Mouse (Mus musculus) kidney, embryonic 16.5 days (tissue): ENCODE measurements around the gene Ube2b. TPM values are rescaled to one million over a fixed set of nuclear protein-coding genes. Genes with fewer than 3 reads are reported as not detected.

ENCODE experiments used
- ATAC-seq: fragments of 200-750 bp; cut with Nextera tagmentation; 2 replicates; pipeline ENCODE4 v1.8.0; 2017; ENCODE audit warnings: moderate TSS enrichment; ENCODE audit not compliant: low FRiP score, low TSS enrichment
- H3K27ac ChIP-seq: fragments of 300-500 bp; sonication (generic); 2 replicates; pipeline ENCODE4 v1.5.1; 2014; ENCODE audit warnings: low read length
- H3K27me3 ChIP-seq: fragments of 300-500 bp; sonication (generic); 2 replicates; pipeline ENCODE4 v1.6.1; 2014; ENCODE audit warnings: low read length, control low read depth, mixed read lengths; ENCODE audit not compliant: insufficient read depth
- H3K36me3 ChIP-seq: fragments of 300-500 bp; sonication (generic); 2 replicates; pipeline ENCODE4 v1.6.1; 2014; ENCODE audit warnings: low read length, control low read depth, mixed read lengths; ENCODE audit not compliant: insufficient read depth
- H3K4me1 ChIP-seq: fragments of 300-500 bp; sonication (generic); 2 replicates; pipeline ENCODE4 v1.6.1; 2014; ENCODE audit warnings: low read length, control low read depth, mixed read lengths; ENCODE audit not compliant: insufficient read depth
- H3K4me2 ChIP-seq: fragments of 300-500 bp; sonication (generic); replicated peaks from 2 replicates; pipeline ENCODE4 v1.6.1; 2014; ENCODE audit warnings: low read depth, low read length
- H3K4me3 ChIP-seq: fragments of 300-500 bp; sonication (generic); 2 replicates; pipeline ENCODE4 v1.5.1; 2014; ENCODE audit warnings: mild to moderate bottlenecking, low read length
- H3K9ac ChIP-seq: fragments of 300-500 bp; sonication (generic); replicated peaks from 2 replicates; pipeline ENCODE4 v1.6.1; 2014; ENCODE audit warnings: low read length
- H3K9me3 ChIP-seq: fragments of 300-500 bp; sonication (generic); 2 replicates; pipeline ENCODE4 v1.6.1; 2016; ENCODE audit warnings: low read length, control low read depth
- WGBS: fragments of 180-500 bp; shearing (Covaris S2); extraction: QIAGEN DNeasy Blood & Tissue Kit; methylation state at CpG from one replicate; pipeline ENCODE4 v1.1.7; 2014; 5-methylcytosine and 5-hydroxymethylcytosine counted together
- polyA plus RNA-seq: library from polyadenylated mRNA; unstranded; fragments of >200 nt; fragmentation: Nextera tagmentation; extraction: Ambion mirVana; gene quantifications from 2 replicates; pipeline ENCODE4 v1.2.1, GENCODE M21; 2015

Ube2b gene
- polyA plus RNA-seq, 1 experiment from 2014 or later, result 220 TPM

DNA sequence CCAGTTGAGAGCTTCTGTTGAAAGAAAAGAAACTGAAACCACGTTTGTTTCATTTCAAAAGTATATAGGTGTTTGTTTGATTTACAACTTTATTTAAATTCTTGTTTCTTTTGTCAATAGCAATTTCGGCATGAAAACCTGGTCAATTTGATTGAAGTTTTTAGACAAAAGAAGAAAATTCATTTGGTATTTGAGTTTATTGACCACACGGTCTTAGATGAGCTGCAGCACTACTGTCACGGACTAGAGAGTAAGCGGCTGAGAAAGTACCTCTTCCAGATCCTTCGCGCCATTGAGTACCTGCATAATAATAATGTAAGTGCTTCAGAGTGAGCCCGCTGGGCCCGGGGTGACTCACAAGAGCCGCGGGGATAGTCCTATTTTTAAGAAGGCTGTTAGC is 10.4 kb upstream of the Ube2b start:
- H3K9ac ChIP-seq, result no peak overlapping the region
- peaks cover 3% of the 10 kb centered on the region; the same call in 1 of the 2 replicates for H3K36me3 ChIP-seq
- no peaks in the 10 kb centered on the region for H3K9me3 ChIP-seq
- WGBS, result 91% methylated on average over 11 of the region's 11 CpGs
- H3K4me1 ChIP-seq, result peaks cover under 1% of the 10 kb centered on the region; the same call in 1 of the 2 replicates
- H3K27me3 ChIP-seq, result no peaks in the 10 kb centered on the region
- H3K4me3 ChIP-seq, result no peak overlapping the region
- no peak overlapping the region for H3K4me2 ChIP-seq
- no peak overlapping the region for H3K27ac ChIP-seq
- ATAC-seq, result no peak

GRCm38 (mm10) chr11:52005586-52005985 is 5.0 kb upstream of the Ube2b start:
- ATAC-seq, result no peak
- 0 out of 2 replicates have a peak overlapping the region, but pooled peaks have one; percentile 6 for H3K9ac ChIP-seq
- 50% methylated on average over 2 of the region's 2 CpGs for WGBS
- H3K4me2 ChIP-seq, result no peak overlapping the region
- peaks cover 3% of the 10 kb centered on the region; the same call in 1 of the 2 replicates for H3K36me3 ChIP-seq
- H3K27ac ChIP-seq, result no peak overlapping the region
- no peaks in the 10 kb centered on the region for H3K9me3 ChIP-seq
- no peaks in the 10 kb centered on the region for H3K27me3 ChIP-seq
- H3K4me1 ChIP-seq, result peaks cover 23% of the 10 kb centered on the region
- no peak overlapping the region for H3K4me3 ChIP-seq

- under 1% methylated on average over 51 of the region's 51 CpGs for WGBS
- ATAC-seq, result peak; percentile 92
- H3K36me3 ChIP-seq, result peaks cover 1% of the 10 kb centered on the region; the same call in 1 of the 2 replicates
These were observed 3.4 kb upstream of the Ube2b start, which contains the start of gene Cdkl3 for GRCm38 (mm10) chr11:52003772-52004528. Gene Cdkl3, plus strand, starts transcription at chr11:52004221.

DNA sequence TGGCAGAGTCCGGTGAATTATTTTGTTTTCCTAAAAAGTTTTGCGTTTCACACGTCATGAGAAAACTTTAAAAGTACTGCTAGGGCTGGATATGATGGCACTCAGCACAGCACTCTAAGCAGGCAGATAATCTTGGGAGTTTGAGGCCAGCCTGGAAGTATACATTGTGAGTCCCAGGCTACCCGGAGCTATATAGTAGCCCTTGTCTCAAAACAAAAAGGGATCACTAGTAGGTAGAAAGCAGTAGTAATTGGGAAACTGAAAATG is 2.9 kb upstream of the Ube2b start:
- Histone ChIP-seq H3K4me3 (peak overlapping the region; percentile 86), H3K36me3 (no peaks in the 10 kb centered on the region), H3K27ac (peak overlapping the region; percentile 96), H3K27me3 (no peaks in the 10 kb centered on the region), H3K9me3 (no peaks in the 10 kb centered on the region), H3K4me1 (peaks cover 32% of the 10 kb centered on the region), H3K4me2 (peak overlapping the region; percentile 68), H3K9ac (peak overlapping the region; percentile 89)
- no peak for ATAC-seq
- WGBS, result 15% methylated on average over 4 of the region's 4 CpGs

More at GRCm38 (mm10) chr11:52003772-52004528, 3.4 kb upstream of the Ube2b start, which contains the start of gene Cdkl3:
- Histone ChIP-seq H3K4me1 (peaks cover 27% of the 10 kb centered on the region), H3K9me3 (no peaks in the 10 kb centered on the region), H3K9ac (peak within 1 kb of the TSS; percentile 89), H3K27ac (peak within 1 kb of the TSS; percentile 96), H3K4me2 (peak within 1 kb of the TSS; percentile 68), H3K27me3 (no peaks in the 10 kb centered on the region), H3K4me3 (peak within 1 kb of the TSS; percentile 86)

DNA sequence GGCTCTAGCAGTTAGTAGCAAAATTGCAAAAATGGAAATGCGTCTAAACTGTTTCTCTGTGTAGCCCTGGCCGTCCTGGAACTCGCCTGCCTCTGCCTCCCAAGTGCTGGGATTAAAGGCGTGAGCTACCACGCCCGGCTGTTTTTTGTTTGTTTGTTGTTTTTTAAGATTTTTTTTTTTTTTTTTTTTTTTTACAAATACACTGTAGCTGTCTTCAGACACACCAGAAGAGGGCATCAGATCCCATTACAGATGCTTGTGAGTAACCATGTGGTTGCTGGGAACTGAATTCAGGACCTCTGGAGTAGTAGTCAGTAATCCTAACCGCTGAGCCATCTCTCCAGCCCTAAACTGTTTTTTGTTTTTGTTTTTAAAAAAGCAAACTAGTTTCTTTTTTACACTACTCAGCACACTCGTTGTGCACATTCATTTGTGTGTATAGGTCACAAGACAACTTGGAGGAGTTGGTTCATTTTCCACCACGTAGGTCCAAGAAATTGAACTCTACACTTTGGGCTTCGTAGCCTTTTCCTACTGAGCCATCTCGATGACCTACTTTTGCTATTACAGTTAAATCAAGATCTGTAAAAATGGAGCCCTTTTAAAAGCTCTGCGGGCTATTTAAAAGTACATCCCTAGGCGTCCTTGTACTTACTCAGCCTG is 2.4 kb upstream of the Ube2b start:
- Histone ChIP-seq H3K4me3 (peak overlapping the region; percentile 86), H3K4me2 (peak overlapping the region; percentile 68), H3K9ac (peak overlapping the region; percentile 89), H3K4me1 (peaks cover 37% of the 10 kb centered on the region), H3K36me3 (no peaks in the 10 kb centered on the region), H3K27ac (peak overlapping the region; percentile 96), H3K27me3 (no peaks in the 10 kb centered on the region), H3K9me3 (no peaks in the 10 kb centered on the region)
- no peak for ATAC-seq
- WGBS, result 76% methylated on average over 13 of the region's 13 CpGs

- Histone ChIP-seq H3K4me3 (no peak overlapping the region), H3K9ac (no peak overlapping the region; the same call in 1 of the 2 replicates), H3K36me3 (peaks cover 8% of the 10 kb centered on the region), H3K9me3 (no peaks in the 10 kb centered on the region), H3K27ac (no peak overlapping the region), H3K27me3 (no peaks in the 10 kb centered on the region), H3K4me2 (no peak overlapping the region), H3K4me1 (peaks cover 42% of the 10 kb centered on the region)
- 94% methylated on average over 8 of the region's 8 CpGs for WGBS
- ATAC-seq, result no peak
These were observed 1.3 kb upstream of the Ube2b start for GRCm38 (mm10) chr11:52001861-52002260.

- no peaks in the 10 kb centered on the region for H3K27me3 ChIP-seq
- peak overlapping the region; percentile 53 for H3K4me2 ChIP-seq
- ATAC-seq, result no peak
- H3K4me1 ChIP-seq, result peaks cover 42% of the 10 kb centered on the region
- H3K27ac ChIP-seq, result peak overlapping the region; percentile 94
- H3K4me3 ChIP-seq, result peak overlapping the region; percentile 98
- H3K9me3 ChIP-seq, result no peaks in the 10 kb centered on the region
- WGBS, result 67% methylated on average over 10 of the region's 10 CpGs
- peak overlapping the region; percentile 50 for H3K9ac ChIP-seq
- H3K36me3 ChIP-seq, result peaks cover 12% of the 10 kb centered on the region
These were observed 779 bp upstream of the Ube2b start for GRCm38 (mm10) chr11:52001341-52001740.

DNA sequence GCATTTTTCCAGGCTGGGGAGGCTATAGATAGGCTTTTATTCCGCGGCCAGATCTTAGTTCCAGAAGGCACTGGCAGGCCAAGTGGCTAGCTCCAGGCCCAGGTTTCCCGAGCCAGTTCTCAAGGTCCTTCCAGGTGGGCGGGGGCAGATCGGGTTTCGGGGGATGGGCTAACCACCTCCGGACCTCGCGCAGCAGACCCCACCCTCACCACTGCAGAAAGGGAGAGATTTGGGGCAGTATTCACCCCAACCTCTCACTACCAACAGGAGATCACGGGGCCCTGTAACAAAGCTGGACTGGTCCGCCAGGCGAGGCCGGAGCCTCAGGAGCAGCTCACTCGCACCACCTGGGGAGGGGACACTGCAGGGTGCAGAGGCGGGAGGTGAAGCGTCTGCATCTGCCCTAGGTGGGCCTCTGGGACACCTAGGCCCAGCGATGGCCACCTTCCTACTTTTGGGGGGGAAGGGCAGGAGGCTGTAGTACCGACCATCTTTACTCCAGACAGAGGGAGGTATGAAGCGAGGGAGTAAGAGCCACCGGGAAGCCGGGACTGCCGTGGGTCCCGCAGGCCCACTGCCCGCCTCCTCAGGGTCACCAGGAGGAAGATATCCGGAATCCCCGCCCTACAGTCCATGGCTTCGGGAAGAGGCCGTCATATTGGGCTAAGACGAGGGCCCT is 812 bp downstream of the Ube2b start:
- ATAC-seq, result peak; percentile 62
- 0% methylated on average over 29 of the region's 29 CpGs for WGBS

GRCm38 (mm10) chr11:51971644-51972043 is 28.9 kb downstream of the Ube2b start:
- Histone ChIP-seq H3K36me3 (peaks cover 48% of the 10 kb centered on the region), H3K4me1 (peaks cover 6% of the 10 kb centered on the region; the same call in 1 of the 2 replicates), H3K4me2 (no peak overlapping the region), H3K4me3 (no peak overlapping the region), H3K9ac (no peak overlapping the region), H3K27ac (no peak overlapping the region), H3K27me3 (no peaks in the 10 kb centered on the region), H3K9me3 (no peaks in the 10 kb centered on the region)
- 93% methylated on average over 6 of the region's 6 CpGs for WGBS
- no peak for ATAC-seq

More for the DNA sequence above, 812 bp downstream of the Ube2b start:
- Histone ChIP-seq H3K9ac (peak overlapping the region; percentile 98), H3K4me2 (peak overlapping the region; percentile 88), H3K9me3 (no peaks in the 10 kb centered on the region), H3K27ac (peak overlapping the region; percentile 94), H3K4me3 (peak overlapping the region; percentile 98), H3K4me1 (peaks cover 31% of the 10 kb centered on the region), H3K36me3 (peaks cover 27% of the 10 kb centered on the region), H3K27me3 (no peaks in the 10 kb centered on the region)
